ENCODE assay signal across 8 mouse cellular contexts in the genomic region with DNA sequence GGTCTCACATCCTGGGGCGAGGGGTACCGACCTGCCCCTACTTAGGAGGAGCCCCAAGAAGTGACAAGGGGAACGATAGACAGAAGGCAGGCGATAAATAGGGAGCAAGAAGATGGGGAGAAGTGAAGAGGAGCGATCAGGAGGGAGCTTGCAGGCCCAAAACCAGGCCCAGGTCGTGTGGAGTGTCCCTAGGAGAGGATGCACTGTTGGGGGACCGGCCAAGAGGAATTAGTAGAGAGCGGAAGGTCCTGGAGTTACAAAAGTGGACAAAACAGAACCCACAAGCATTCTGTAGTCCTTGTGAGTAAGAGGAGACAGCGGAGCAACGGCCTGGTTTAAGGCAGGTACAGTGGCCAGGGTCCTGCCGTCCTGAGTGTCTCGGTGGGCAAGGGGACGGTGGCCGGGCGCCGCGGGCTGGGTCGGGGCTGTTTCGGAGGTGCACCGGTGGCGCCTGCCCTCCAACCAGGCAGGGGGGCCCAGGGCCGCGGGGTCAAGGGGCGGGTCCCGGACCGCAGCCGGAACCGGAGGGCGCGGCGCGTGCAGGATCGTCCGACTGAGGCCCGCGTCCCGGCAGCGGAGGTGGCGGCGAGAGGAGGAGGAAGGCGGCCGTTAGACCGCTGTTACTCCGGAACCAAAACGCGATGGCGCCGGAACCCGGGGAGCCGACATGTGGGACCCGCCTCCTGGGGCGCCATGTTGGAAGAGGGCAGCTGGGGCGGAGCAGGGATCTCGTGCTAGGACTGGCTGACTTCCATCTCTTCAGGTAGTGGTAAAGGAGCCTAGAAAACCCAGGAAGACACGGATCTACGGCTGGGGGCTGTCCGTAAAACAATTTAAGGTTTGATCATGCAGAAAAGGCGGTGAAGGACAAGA. TPM values are rescaled to one million over a fixed set of nuclear protein-coding genes. Genes with fewer than 3 reads are reported as not detected.
DNase-seq lines count a peak whose midpoint lies in the region; ATAC-seq and TF ChIP-seq lines count a peak whose summit lies in the region.

Gene Map2k5 (minus strand): TSS at position 633 of the 873 bp plus-strand sequence.

- no peak for TF ChIP-seq CTCF in cortical plate, adult 2 months (IDR thresholded peaks at IDR 0.05; ENCODE audit: extremely low read depth, insufficient read depth, low read length)

- H3K4me1 ChIP-seq in cortical plate, adult 2 months (ENCODE audit: control insufficient read depth, insufficient read depth, low read length): peaks cover 6% of the 10 kb centered on the region

- TF ChIP-seq POLR2A in cortical plate, adult 2 months (IDR thresholded peaks at IDR 0.05; ENCODE audit: extremely low read depth, insufficient read depth, low read length): peak; percentile 65

- peak; percentile 97 for ATAC-seq in activated CD4-positive, CD25-positive, alpha-beta regulatory T cell, adult 4 months
- ATAC-seq in megakaryocyte progenitor cell, adult 5-6 weeks (replicated peaks; ENCODE audit: poor library complexity): peak; percentile 91

- H3K27ac ChIP-seq in cortical plate, adult 2 months (ENCODE audit: insufficient read depth, low read length): peak within 1 kb of the TSS; percentile 74; the same call in 1 of the 2 replicates

- peak; percentile 74 to 86 for DNase-seq in gastrocnemius, adult 8-10 months (ENCODE audit: low spot score in 2 of 2)
- DNase-seq in induced T-regulatory cell, adult 2 months (ENCODE audit: low read depth): peak; percentile 94
- peak; percentile 68 to 91 for DNase-seq in left cerebral cortex, adult 9 months (ENCODE audit: low spot score in 2 of 2)
- peak; percentile 93 for DNase-seq in right cerebral cortex, postnatal 14 days
- peak; percentile 84 to 93 for DNase-seq in urinary bladder, postnatal 36 days (ENCODE audit: low spot score in 2 of 2)

- peak within 1 kb of the TSS; percentile 90 for H3K4me3 ChIP-seq in cortical plate, adult 2 months (ENCODE audit: insufficient read depth, low read length)

RNA-seq across cellular contexts. Expression of gene Map2k5, which starts in this region (rescaled TPM):
- polyA plus RNA-seq in activated CD4-positive, CD25-positive, alpha-beta regulatory T cell, adult 4 months (2017; shearing (Covaris generic)): 10 to 100 TPM in 1 of 2 experiments, 1 to 10 TPM in 1; 7.3 to 12.5 TPM
- polyA plus RNA-seq in cortical plate, adult 2 months (2012; rRNA removed): 32.7 and 33.8 TPM in 2 replicates
- total RNA-seq in gastrocnemius, adult 8-10 months (2022): 10 to 100 TPM; 13.9 to 16.2 (median 14.8) TPM
- total RNA-seq in megakaryocyte progenitor cell, adult 5-6 weeks (2015): 26.5 and 27.1 TPM in 2 replicates
- 15.7 and 23.4 TPM in 2 replicates for total RNA-seq in megakaryocyte progenitor cell, adult 5-6 weeks (2017)

Comparison
In these comparisons a context has a peak if more than half of its experiments do, and no peak if none do; other contexts are left out.
1. Peak in every context shown above with its lines: DNase-seq, ATAC-seq, H3K4me3 ChIP-seq and H3K27ac ChIP-seq.